Mouse (Mus musculus) liver, embryonic 15.5 days (tissue): ENCODE results near the gene Tbxas1. TPM values are rescaled to one million over a fixed set of nuclear protein-coding genes. Genes with fewer than 3 reads are reported as not detected.
A peak's percentile ranks its signal among the peaks of the same experiment; 100 is the strongest.

ENCODE experiments used
- ATAC-seq: fragments of 200-750 bp; cut with Nextera tagmentation; 2 replicates; pipeline ENCODE4 v1.8.0; 2017; ENCODE audit warnings: moderate number of reproducible peaks, mild to moderate bottlenecking, moderate library complexity; ENCODE audit not compliant: insufficient read depth
- H3K27ac ChIP-seq: fragments of 300-500 bp; sonication (generic); replicated peaks from 2 replicates; pipeline ENCODE4 v1.5.1; 2015; ENCODE audit warnings: mild to moderate bottlenecking, inconsistent platforms
- H3K27me3 ChIP-seq: fragments of 300-500 bp; sonication (generic); 2 replicates; pipeline ENCODE4 v1.6.1; 2015; ENCODE audit warnings: mild to moderate bottlenecking, inconsistent platforms
- H3K36me3 ChIP-seq: fragments of 300-500 bp; sonication (generic); replicated peaks from 2 replicates; pipeline ENCODE4 v1.6.1; 2015; ENCODE audit warnings: moderate library complexity, mild to moderate bottlenecking, inconsistent platforms
- H3K4me1 ChIP-seq: fragments of 300-500 bp; sonication (generic); replicated peaks from 2 replicates; pipeline ENCODE4 v1.6.1; 2015; ENCODE audit warnings: inconsistent platforms
- H3K4me2 ChIP-seq: fragments of 300-500 bp; sonication (generic); 2 replicates; pipeline ENCODE4 v1.6.1; 2015; ENCODE audit warnings: moderate library complexity, mild to moderate bottlenecking, inconsistent platforms
- H3K4me3 ChIP-seq: fragments of 300-500 bp; sonication (generic); replicated peaks from 2 replicates; pipeline ENCODE4 v1.5.1; 2015; ENCODE audit warnings: mild to moderate bottlenecking, inconsistent platforms
- H3K9ac ChIP-seq: fragments of 300-500 bp; sonication (generic); 2 replicates; pipeline ENCODE4 v1.6.1; 2015; ENCODE audit warnings: moderate library complexity, mild to moderate bottlenecking, inconsistent platforms
- H3K9me3 ChIP-seq: fragments of 300-500 bp; sonication (generic); replicated peaks from 2 replicates; pipeline ENCODE4 v1.6.1; 2016; ENCODE audit warnings: inconsistent platforms
- WGBS: fragments of 180-500 bp; shearing (Covaris S2); methylation state at CpG from one replicate; pipeline ENCODE4 v1.1.7; 2015; ENCODE audit warnings: mixed read lengths; ENCODE audit not compliant: insufficient replicate concordance; 5-methylcytosine and 5-hydroxymethylcytosine counted together
- polyA plus RNA-seq: library from polyadenylated mRNA; unstranded; fragments of >200 nt; fragmentation: Nextera tagmentation; extraction: Ambion mirVana; gene quantifications from 2 replicates; pipeline ENCODE4 v1.2.1, GENCODE M21; 2015

Gene Tbxas1
- polyA plus RNA-seq, 1 experiment from 2014 or later: 9.0 TPM

DNA sequence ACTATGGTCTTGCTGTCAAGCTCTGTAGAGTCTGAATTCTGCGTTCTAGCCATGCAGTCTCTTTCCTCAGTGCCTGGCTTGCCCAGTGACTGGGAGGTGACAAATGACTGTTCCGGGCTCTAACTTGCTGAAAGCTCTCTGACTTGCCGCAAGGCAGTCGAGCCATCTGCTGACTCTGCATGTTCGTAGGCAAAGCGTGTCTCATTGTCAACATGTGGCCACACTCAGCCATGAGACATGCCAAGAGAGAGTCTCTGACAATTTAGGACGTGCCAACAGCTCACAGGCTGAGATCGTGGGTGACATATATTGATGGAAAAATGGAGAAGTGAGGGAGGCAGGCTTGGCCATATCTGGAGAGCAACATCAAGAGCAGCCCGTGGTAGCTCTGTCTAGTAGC, 37.6 kb downstream of the Tbxas1 start:
- no peak overlapping the region for H3K4me3 ChIP-seq
- no peak for ATAC-seq
- H3K9ac ChIP-seq: peak overlapping the region; percentile 58
- H3K9me3 ChIP-seq: no peaks in the 10 kb centered on the region
- 78% methylated on average over 9 of the region's 9 CpGs for WGBS
- H3K36me3 ChIP-seq: no peaks in the 10 kb centered on the region
- 0 out of 2 replicates have a peak overlapping the region, but pooled peaks have one; percentile 54 for H3K4me2 ChIP-seq
- H3K27ac ChIP-seq: peak overlapping the region; percentile 100
- no peaks in the 10 kb centered on the region; the same call in 1 of the 2 replicates for H3K27me3 ChIP-seq
- peaks cover 100% of the 10 kb centered on the region for H3K4me1 ChIP-seq

DNA sequence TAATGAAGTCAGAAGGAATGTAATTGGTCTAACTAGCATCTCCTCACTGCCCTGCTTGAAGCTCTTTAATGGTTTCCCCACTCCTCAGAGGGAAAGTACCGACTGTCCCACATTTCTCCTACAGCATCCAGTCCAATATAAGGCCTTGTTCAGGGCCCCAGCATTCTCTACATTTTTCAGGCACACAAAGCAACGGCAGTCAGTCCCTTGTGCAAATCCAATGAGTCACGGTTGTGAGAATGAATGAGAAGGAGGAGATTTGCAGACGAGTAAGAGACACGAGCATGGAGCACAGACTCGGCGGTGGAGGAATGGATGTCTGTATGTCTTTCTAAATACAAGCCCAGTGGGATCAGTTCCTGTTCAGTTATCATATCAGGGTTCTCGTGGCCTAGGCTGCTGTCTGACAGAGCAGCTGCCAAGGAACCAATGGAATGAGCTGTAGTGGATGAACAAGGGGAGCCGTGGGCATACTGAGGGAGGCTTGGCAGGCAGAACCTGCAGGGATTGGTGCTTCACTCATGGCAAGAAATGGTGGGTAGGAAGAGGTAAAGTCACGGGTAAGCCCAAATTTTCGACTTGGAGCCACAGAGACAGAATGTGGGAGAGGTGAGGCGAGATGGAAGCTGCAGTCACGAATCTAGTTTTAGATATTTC, 38.3 kb downstream of the Tbxas1 start:
- no peak overlapping the region for H3K4me3 ChIP-seq
- H3K4me2 ChIP-seq: no peak overlapping the region
- no peaks in the 10 kb centered on the region for H3K36me3 ChIP-seq
- no peak for ATAC-seq
- H3K27ac ChIP-seq: peak overlapping the region; percentile 100
- H3K9me3 ChIP-seq: no peaks in the 10 kb centered on the region
- no peaks in the 10 kb centered on the region; the same call in 1 of the 2 replicates for H3K27me3 ChIP-seq
- peaks cover 100% of the 10 kb centered on the region for H3K4me1 ChIP-seq
- 73% methylated on average over 13 of the region's 13 CpGs for WGBS
- H3K9ac ChIP-seq: peak overlapping the region; percentile 58; the same call in 1 of the 2 replicates

DNA sequence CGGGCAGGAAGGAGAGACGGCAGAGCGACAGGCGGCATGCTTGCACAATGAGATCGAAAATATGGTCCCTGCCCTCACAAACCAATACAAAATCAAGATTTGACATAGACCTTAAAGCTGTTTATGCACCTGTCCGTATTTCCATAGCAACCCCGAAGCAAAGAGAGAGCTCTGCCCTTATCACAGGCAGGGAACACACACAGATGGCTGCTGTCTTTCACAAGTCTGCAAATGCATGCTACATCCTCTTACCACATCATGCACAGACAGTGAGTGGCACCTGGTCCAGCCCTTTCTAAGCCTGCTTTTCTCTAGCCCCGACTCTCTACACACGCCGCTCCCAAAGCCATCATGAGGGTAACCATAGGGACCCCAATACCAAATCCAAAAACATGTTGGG, 39.0 kb downstream of the Tbxas1 start:
- WGBS: 79% methylated on average over 10 of the region's 10 CpGs
- no peak overlapping the region for H3K4me3 ChIP-seq
- no peaks in the 10 kb centered on the region for H3K36me3 ChIP-seq
- H3K9me3 ChIP-seq: no peaks in the 10 kb centered on the region
- H3K9ac ChIP-seq: peak overlapping the region; percentile 16; the same call in 1 of the 2 replicates
- H3K27me3 ChIP-seq: no peaks in the 10 kb centered on the region
- peak overlapping the region; percentile 100 for H3K27ac ChIP-seq
- no peak for ATAC-seq
- H3K4me1 ChIP-seq: peaks cover 100% of the 10 kb centered on the region
- no peak overlapping the region for H3K4me2 ChIP-seq

DNA sequence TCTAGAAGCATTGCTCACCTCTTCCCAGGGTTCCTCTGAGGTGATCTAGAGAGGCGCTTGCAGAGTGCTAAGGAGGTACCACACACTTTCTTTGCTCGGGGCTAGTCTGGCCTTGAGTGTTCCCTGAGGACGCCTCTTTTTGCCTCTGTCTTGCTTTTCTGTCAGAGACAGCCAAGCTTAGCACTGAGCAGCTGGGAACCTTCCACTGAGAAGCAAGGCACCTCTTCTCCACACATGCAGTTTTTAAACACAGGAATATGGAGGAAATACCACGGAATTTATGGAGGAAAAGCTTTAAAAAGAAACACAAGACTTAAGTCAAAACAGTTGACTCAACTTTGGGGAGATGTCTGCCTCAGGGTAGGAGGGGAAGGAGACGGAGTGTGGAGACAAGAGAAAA, 40.6 kb downstream of the Tbxas1 start:
- H3K9me3 ChIP-seq: no peaks in the 10 kb centered on the region
- WGBS: 69% methylated on average over 5 of the region's 5 CpGs
- H3K9ac ChIP-seq: peak overlapping the region; percentile 52
- H3K4me3 ChIP-seq: no peak overlapping the region
- H3K4me2 ChIP-seq: peak overlapping the region; percentile 68; the same call in 1 of the 2 replicates
- H3K36me3 ChIP-seq: no peaks in the 10 kb centered on the region
- H3K27me3 ChIP-seq: no peaks in the 10 kb centered on the region
- ATAC-seq: no peak
- H3K4me1 ChIP-seq: peaks cover 100% of the 10 kb centered on the region
- peak overlapping the region; percentile 100 for H3K27ac ChIP-seq

DNA sequence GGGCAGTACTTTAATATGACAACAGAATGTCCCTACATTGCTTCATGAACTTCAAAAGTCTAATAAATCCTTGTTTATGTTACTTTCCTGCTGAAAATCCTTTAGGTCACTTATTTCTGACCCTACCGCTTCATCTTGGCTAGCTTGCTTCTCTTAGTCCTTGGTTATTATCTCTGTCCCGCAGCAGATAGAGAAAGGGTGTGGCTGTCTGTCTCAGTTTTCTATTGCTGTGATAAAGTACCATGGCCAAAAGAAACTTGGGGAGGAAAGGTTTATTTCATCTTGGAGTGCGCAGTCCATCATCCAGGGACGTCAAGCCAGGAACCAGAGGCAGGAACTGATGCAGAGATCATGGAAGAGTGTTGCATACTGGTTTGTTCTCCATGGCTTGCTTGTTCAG, 41.4 kb downstream of the Tbxas1 start:
- Histone ChIP-seq H3K4me3 (peak overlapping the region; percentile 29; the same call in 1 of the 2 replicates), H3K27me3 (no peaks in the 10 kb centered on the region), H3K9ac (peak overlapping the region; percentile 52), H3K36me3 (no peaks in the 10 kb centered on the region), H3K4me2 (peak overlapping the region; percentile 68), H3K9me3 (no peaks in the 10 kb centered on the region), H3K27ac (peak overlapping the region; percentile 100), H3K4me1 (peaks cover 100% of the 10 kb centered on the region)
- ATAC-seq: peak; percentile 25
- WGBS: 16% methylated on average over 4 of the region's 4 CpGs

DNA sequence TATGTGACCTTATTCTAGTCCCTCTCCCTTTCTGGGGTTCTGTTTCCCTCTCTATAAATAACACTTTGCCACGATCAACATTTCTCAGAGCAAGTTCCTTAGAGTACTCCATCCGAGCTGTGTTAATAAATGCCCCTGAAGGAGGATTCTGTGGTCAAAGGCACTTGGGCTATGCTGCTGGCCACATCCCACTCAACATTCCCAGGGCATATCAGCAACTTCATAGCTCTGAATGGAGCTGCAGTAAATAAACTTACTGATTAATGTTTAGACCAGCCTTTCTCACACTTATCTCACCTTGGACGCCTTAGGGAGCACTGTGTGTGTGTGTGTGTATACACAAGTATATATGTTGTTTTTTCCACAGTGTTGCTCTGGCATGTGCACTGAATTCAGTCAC, 42.2 kb downstream of the Tbxas1 start:
- H3K4me2 ChIP-seq: peak overlapping the region; percentile 68
- no peak for ATAC-seq
- 45% methylated on average over 3 of the region's 3 CpGs for WGBS
- peak overlapping the region; percentile 41 for H3K9ac ChIP-seq
- no peaks in the 10 kb centered on the region for H3K27me3 ChIP-seq
- H3K4me1 ChIP-seq: peaks cover 100% of the 10 kb centered on the region
- no peaks in the 10 kb centered on the region for H3K36me3 ChIP-seq
- H3K9me3 ChIP-seq: no peaks in the 10 kb centered on the region
- H3K4me3 ChIP-seq: no peak overlapping the region
- H3K27ac ChIP-seq: peak overlapping the region; percentile 100

DNA sequence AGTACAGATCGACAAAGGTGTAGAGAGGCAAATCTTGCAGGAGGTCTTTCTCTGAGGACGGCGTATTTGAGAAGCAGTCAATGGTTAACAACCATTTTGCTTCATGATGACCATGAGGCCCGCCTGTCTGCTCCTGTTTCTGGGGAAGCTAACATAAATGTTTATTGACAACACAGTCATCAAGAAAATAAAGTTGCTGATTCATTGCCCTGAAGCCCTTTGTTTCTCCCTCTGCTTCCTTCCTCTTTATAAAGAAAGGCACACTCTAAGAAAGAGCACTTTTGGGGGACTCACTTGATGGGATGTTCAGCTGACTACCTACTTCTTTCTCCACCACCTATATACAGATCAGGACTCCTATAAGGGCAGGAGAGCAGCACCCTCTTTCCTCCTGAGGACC, 43.5 kb downstream of the Tbxas1 start:
- ATAC-seq: no peak
- Histone ChIP-seq H3K36me3 (no peaks in the 10 kb centered on the region), H3K4me3 (no peak overlapping the region), H3K9me3 (no peaks in the 10 kb centered on the region), H3K4me2 (peak overlapping the region; percentile 68), H3K27ac (peak overlapping the region; percentile 100), H3K27me3 (no peaks in the 10 kb centered on the region), H3K9ac (peak overlapping the region; percentile 35; the same call in 1 of the 2 replicates), H3K4me1 (peaks cover 99% of the 10 kb centered on the region)
- 63% methylated on average over 4 of the region's 4 CpGs for WGBS

DNA sequence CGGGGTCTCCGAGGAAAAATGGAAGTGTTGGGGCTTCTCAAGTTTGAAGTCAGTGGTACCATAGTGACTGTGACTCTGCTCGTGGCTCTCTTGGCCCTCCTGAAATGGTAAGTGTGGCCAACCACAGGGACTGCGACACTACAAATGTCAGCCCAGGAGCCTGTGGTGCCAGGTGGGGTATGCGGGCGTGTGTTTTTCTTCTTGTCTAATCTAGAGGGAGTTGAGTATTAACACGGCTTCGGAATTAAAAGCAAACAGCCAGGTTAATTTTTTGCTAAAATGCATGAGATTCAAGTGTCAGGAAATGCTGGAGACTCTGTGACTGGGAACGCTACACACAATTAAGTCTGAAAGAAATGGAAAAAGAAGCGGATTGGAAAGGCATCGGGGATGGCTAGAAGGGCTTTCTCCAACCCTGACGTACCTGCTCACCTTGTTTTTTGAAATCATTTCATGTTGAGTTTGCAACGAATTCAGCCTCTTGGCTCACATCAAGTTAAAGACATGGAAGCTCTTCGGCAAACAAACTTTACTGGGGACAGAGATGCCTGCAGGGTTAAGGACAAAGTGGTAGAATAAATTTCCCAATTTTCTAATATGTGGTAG, 44.0 kb downstream of the Tbxas1 start:
- Histone ChIP-seq H3K36me3 (no peaks in the 10 kb centered on the region), H3K27me3 (no peaks in the 10 kb centered on the region), H3K27ac (peak overlapping the region; percentile 100), H3K4me1 (peaks cover 99% of the 10 kb centered on the region), H3K4me2 (peak overlapping the region; percentile 68), H3K9ac (peak overlapping the region; percentile 35; the same call in 1 of the 2 replicates), H3K4me3 (0 out of 2 replicates have a peak overlapping the region, but pooled peaks have one; percentile 1), H3K9me3 (no peaks in the 10 kb centered on the region)
- no peak for ATAC-seq
- 71% methylated on average over 14 of the region's 14 CpGs for WGBS

DNA sequence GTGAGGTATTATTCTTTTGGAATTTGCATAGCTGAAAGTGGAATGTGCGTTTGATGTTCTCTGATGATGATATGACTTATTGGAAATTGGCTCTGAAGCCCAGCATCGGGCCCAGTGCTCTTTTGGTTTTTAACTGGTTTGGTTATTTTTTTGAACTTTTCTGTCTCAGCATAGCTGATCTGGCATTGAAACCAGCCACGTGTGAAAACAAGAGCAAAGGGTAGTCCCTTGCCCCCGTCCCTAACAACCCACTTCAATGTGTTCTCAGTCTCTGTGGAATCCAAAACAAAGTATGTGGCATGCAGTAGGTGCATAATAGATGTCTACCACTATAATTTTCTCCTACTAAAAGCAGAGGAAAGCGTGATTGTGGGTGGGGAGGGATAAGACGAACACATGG, 44.9 kb downstream of the Tbxas1 start:
- Histone ChIP-seq H3K27me3 (no peaks in the 10 kb centered on the region), H3K9ac (no peak overlapping the region), H3K36me3 (no peaks in the 10 kb centered on the region), H3K27ac (peak overlapping the region; percentile 100), H3K4me1 (peaks cover 99% of the 10 kb centered on the region), H3K4me2 (peak overlapping the region; percentile 58; the same call in 1 of the 2 replicates), H3K9me3 (no peaks in the 10 kb centered on the region), H3K4me3 (no peak overlapping the region)
- WGBS: 76% methylated on average over 6 of the region's 6 CpGs
- ATAC-seq: no peak

DNA sequence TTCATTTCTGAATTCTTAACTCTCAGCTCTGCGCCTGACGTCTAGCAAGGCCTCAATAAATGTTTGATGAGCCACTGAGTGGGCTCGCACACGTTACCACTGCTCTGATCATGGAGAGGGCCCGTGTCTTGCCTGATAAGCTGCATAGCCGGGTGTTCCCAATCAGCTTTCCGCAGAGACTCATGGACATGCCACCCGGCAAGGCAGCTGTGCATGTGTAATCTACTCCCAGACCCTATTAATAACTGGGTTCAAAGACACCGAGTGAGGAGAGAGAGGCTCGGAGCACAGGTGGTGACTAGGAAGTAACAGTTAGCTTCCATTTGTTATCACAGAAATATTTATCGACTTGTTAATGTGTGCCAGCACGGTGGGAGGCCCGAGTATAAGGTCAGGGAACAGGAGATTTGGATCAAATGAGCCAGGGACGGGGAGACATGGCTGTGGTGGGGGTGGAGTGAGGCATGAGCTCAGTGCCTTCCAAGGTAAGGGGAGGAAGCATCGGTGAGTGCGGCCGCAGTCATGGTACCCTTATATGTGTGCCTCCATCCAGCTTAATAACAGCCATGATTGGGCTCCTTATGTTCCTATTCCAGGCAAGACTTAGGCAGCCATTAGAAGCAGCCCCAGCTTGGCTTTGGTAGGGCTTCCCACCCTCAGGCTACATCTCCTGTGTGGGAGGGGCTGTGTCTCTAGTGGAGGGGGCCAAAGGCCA, 46.0 kb downstream of the Tbxas1 start:
- WGBS: 37% methylated on average over 17 of the region's 17 CpGs
- Histone ChIP-seq H3K9me3 (no peaks in the 10 kb centered on the region), H3K9ac (peak overlapping the region; percentile 54), H3K4me2 (peak overlapping the region; percentile 58), H3K27me3 (no peaks in the 10 kb centered on the region), H3K4me3 (peak overlapping the region; percentile 20), H3K4me1 (peaks cover 98% of the 10 kb centered on the region), H3K36me3 (no peaks in the 10 kb centered on the region), H3K27ac (peak overlapping the region; percentile 100)
- peak; percentile 56 for ATAC-seq

DNA sequence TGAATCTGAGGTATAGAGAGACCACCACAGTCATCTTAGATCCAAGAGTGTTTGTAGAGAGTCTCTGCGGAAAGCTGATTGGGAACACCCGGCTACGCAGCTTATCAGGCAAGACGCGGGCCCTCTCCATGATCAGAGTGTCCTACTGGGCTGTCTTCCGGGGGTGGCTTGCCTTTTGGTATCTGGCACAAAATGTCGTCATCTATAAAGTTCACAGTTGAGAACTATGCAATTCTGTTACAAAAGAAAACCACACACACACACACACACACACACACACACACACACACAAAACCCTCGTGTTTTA, 46.6 kb downstream of the Tbxas1 start:
- no peaks in the 10 kb centered on the region for H3K27me3 ChIP-seq
- no peaks in the 10 kb centered on the region for H3K36me3 ChIP-seq
- H3K4me2 ChIP-seq: peak overlapping the region; percentile 58
- peak overlapping the region; percentile 100 for H3K27ac ChIP-seq
- no peaks in the 10 kb centered on the region for H3K9me3 ChIP-seq
- peak; percentile 38 for ATAC-seq
- peak overlapping the region; percentile 54 for H3K9ac ChIP-seq
- H3K4me1 ChIP-seq: peaks cover 98% of the 10 kb centered on the region
- WGBS: 34% methylated on average over 8 of the region's 8 CpGs
- H3K4me3 ChIP-seq: peak overlapping the region; percentile 20
